Mouse (Mus musculus) small intestine, adult 10 weeks (tissue): Measurements from ENCODE around the gene Asb16. TPM values are rescaled to one million over a fixed set of nuclear protein-coding genes. Genes with fewer than 3 reads are reported as not detected.

Experiments
- polyA plus RNA-seq: library from polyadenylated mRNA; stranded (reverse); fragments of 350-450 nt; fragmentation: Illumina TruSeq; extraction: RNeasy Lipid Tissue Mini Kit (QIAGEN cat#74804); gene quantifications from one replicate; pipeline ENCODE4 v1.2.3, GENCODE M21; 2014; ENCODE audit warnings: low replicate concordance

The Asb16 gene
- not detected for polyA plus RNA-seq

GRCm38 (mm10) chr11:102268520-102269244 is at the start of gene Asb16:
Asb16 (plus strand) TSS chr11:102268743.

GRCm38 (mm10) chr11:102230006-102230741 is 38.4 kb upstream of the Asb16 start, which contains the start of gene Hdac5:
Hdac5 (minus strand) TSS chr11:102230166.

GRCm38 (mm10) chr11:102248630-102249230 is 19.8 kb upstream of the Asb16 start, which contains the start of gene BC030867:
BC030867 (plus strand) TSS chr11:102248882.

GRCm38 (mm10) chr11:102284501-102285094 is 16.1 kb downstream of the Asb16 start, which contains the start of gene Tmub2:
Tmub2 (plus strand) TSS chr11:102284931.

GRCm38 (mm10) chr11:102296491-102297472 is 28.2 kb downstream of the Asb16 start, which contains the start of gene Atxn7l3:
Atxn7l3 (minus strand) TSS chr11:102296631.

GRCm38 (mm10) chr11:102319410-102319792 is 50.9 kb downstream of the Asb16 start, which contains the start of gene Ubtf:
Ubtf (minus strand) TSS chr11:102319742.

Other genes starting within 250 kb of the Asb16 start
- 0.30 TPM for gene Mpp3, start 240.3 kb upstream of the Asb16 start, polyA plus RNA-seq
- 3.2 TPM for gene Cd300lg, start 227.2 kb upstream of the Asb16 start, polyA plus RNA-seq
- not detected for gene Mpp2, start 180.2 kb upstream of the Asb16 start, polyA plus RNA-seq
- gene Ppy, start 167.4 kb upstream of the Asb16 start, polyA plus RNA-seq, result not detected
- gene Pyy, start 160.9 kb upstream of the Asb16 start, polyA plus RNA-seq, result not detected
- gene Nags, start 123.2 kb upstream of the Asb16 start, polyA plus RNA-seq, result 0.26 TPM
- 2.4 TPM for gene Tmem101, start 112.3 kb upstream of the Asb16 start, polyA plus RNA-seq
- 50.0 TPM for gene Lsm12, start 83.4 kb upstream of the Asb16 start, polyA plus RNA-seq
- 1.1 TPM for gene G6pc3, start 79.1 kb upstream of the Asb16 start, polyA plus RNA-seq
- gene Hdac5, start 38.6 kb upstream of the Asb16 start, polyA plus RNA-seq, result 1.2 TPM
- gene BC030867, start 19.9 kb upstream of the Asb16 start, polyA plus RNA-seq, result not detected
- gene Tmub2, start 16.2 kb downstream of the Asb16 start, polyA plus RNA-seq, result 6.1 TPM
- 5.4 TPM for gene Atxn7l3, start 27.9 kb downstream of the Asb16 start, polyA plus RNA-seq
- gene Ubtf, start 51.0 kb downstream of the Asb16 start, polyA plus RNA-seq, result 22.9 TPM
- not detected for gene Slc4a1, start 97.5 kb downstream of the Asb16 start, polyA plus RNA-seq
- not detected for gene Rundc3a, start 124.7 kb downstream of the Asb16 start, polyA plus RNA-seq
- gene Slc25a39, start 139.2 kb downstream of the Asb16 start, polyA plus RNA-seq, result 4.1 TPM
- gene Grn, start 161.6 kb downstream of the Asb16 start, polyA plus RNA-seq, result 2.2 TPM
- not detected for gene Fam171a2, start 178.9 kb downstream of the Asb16 start, polyA plus RNA-seq
- gene Itga2b, start 201.4 kb downstream of the Asb16 start, polyA plus RNA-seq, result not detected